Mouse (Mus musculus) urinary bladder, adult 2 months (tissue): ENCODE results near the gene Gm38392. TPM values are rescaled to one million over a fixed set of nuclear protein-coding genes. Genes with fewer than 3 reads are reported as not detected.
"Not testable (repeated sequence)": the region's sequence is repeated elsewhere in the genome, so short reads cannot be mapped to it uniquely, and the experiment has no call there.

Experiments
- DNase-seq: peaks from one replicate; pipeline ENCODE4 v3.0.0; 2022; ENCODE audit warnings: low spot score
- polyA plus RNA-seq: library from polyadenylated mRNA; depleted of rRNA; stranded (reverse); fragments of >200 nt; gene quantifications from 2 replicates; pipeline ENCODE4 v1.2.3, GENCODE M21; 2012; rRNA removed

Gm38392 gene
- 0.15 and 0.34 TPM in 2 replicates for polyA plus RNA-seq

DNA sequence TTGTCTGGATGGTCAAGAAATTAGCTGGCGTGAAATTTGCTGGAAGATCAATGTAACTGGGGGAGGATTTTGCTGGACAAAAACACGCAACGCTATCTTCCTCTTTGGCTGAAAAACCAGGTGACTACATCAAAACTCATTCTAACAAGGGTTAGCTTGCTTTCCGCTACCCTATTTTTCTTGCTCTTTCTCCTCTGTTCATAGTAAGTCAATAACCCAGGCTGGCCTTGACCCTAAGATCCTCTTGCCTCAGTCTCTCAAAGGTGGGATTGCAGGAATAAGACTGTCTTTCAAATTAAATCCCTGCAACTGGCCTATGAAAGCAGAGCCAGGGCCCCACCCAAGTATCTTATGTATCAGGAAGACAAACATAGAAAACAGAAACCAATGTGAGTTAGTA is at the start of gene Gm38392:
Gm38392 (minus strand) TSS at position 101 of the 400 bp plus-strand sequence.
- DNase-seq = no peak

DNA sequence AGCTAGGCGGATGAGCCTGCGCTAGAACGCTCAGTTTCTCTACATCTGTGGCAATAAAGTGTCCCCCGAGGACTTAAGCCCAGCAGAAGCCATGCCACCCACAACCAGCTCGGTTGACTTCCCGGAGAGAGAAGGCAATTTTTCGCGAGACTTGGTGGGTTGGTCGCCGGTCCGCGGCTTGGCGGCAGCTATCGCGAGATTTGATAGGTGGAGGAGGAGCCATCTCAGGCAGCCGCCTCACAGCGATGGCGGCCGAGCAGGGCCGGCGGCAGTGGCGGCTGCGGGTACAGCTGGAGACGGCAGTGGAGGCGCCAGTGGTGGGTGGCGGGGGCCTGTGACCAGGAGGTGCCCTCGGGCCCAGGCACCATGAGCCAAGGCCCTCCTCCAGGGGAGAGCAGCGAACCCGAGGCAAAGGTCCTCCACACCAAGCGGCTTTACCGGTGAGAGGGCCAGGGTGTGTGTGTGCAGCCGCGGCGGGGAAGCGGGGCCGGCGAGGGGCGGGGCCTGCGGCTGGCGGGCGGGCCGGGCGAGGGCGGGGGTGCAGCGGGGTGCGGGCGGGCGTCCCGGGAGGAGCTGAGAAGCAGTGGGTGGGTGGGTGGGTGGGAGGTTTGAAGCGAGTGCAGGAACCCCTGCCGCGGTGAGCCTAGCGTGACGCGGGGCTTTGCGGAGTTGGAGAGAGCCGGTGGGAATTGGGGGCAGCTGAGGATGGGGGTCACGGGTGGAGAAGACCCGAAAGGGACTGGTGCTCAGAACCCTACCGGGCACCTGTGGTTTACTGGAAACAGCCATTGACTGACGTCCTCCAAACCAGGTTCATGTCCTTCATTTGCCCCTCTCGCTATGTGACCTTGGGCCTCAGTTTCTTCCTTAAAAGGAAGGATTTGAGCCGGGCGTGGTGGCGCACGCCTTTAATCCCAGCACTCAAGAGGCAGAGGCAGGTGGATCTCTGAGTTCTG is 49.3 kb upstream of the Gm38392 start, which contains the start of the genes Tmem79 and Smg5:
Tmem79 (minus strand) TSS at position 91 of the 956 bp plus-strand sequence.
Smg5 (plus strand) TSS at position 203 of the 956 bp plus-strand sequence.
- peak; percentile 97 for DNase-seq

DNA sequence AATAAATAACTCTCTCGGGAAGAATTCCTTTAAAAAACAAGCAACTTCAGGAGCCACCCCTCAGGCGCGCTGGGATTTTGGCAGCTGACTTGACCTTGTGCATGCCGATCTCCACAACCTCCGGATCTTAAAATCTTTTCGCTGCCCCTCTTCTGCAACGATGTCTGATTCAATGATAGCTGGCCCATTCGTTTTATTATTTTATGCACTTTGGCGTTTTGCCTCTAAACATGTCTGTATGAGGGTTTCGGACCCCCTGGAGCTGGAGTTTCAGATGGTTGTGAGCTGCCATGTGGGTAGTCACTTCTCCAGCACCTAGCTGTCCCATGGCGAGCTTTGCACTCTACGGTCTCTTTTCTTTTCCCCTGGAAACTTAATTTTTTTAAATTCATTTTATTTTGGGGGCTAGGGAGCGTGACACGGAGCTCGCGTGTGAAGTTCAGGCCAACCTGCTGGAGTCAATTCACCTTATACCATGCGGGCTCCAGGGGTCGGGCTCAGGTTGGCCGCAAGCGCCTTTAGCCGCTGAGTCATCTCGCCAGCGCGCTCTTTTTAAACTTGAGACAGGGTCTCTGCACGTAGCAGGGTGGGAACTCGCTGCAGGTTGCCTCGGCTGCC is 48.5 kb upstream of the Gm38392 start:
- no peak for DNase-seq

DNA sequence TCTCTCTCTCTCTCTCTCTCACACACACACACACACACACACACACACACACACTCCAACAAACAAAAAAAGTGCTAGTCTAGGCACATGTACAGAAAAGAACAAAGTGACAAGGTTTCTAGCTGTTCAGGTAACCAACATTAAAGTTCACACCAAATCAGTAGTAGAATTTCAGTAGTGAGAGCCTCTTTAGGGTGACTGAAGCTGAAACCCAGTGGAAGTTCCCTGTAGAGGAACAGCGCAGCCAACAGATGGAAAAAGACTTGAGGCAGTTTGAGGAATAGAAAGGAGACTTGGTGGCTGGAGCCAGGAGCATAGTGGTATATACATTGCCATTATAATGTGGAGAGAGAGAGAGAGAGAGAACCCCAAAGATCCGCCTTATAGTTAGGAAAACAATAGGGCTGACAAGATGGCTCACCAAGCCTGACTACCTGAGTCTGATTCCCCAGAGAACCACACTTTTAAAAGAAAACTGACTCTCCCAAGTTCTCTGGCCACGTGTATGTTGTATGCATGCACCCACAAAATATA is 48.0 kb upstream of the Gm38392 start:
- no peak for DNase-seq

DNA sequence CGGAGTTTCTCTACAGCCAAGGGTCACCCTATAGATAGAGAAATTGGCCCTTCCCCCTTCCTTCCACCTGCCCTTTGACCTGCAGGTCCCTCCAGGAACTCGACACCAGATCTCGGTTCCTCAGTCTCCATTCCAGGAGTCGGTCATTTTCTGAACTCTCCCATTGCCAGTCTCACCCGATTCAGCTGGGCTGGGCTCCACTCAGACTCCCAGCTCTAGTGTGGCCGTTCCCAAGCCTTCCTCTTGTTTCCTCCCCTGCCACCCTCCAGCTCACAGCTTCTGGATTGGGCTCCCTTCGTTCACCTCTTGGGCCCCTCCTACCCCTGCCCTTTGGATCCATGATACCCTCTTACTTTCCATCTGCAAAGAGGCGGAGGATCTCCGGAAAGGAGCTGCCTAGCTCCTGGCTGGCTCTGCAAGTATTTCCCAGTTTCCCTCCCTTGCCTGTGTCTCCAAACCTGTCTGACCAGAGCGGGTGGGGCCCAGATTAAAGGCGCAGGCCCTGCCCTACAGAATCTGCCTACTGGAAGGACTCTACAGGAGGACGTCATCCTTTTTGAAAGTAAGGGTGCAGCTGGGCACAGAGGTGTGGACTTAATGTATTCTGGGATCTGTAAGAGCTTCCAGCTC is 47.1 kb upstream of the Gm38392 start:
- DNase-seq = no peak

DNA sequence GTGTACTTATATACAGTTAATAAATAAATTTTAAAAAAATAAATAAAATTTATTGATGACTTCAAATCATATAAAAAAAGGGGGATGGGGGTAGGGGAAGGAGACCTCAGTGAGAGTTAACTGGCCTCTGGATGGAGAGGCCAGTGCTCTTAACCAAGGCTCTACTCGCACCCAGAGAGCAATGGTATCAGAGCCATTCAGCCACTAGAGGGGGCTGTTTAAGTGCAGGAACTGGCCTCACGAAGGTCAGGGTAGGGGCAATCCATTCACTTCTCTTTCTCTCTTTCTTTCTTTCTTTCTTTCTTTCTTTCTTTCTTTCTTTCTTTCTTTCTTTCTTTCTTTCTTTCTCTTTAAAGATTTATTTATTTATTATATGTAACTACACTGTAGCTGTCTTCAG is 44.3 kb upstream of the Gm38392 start:
- DNase-seq = no peak

DNA sequence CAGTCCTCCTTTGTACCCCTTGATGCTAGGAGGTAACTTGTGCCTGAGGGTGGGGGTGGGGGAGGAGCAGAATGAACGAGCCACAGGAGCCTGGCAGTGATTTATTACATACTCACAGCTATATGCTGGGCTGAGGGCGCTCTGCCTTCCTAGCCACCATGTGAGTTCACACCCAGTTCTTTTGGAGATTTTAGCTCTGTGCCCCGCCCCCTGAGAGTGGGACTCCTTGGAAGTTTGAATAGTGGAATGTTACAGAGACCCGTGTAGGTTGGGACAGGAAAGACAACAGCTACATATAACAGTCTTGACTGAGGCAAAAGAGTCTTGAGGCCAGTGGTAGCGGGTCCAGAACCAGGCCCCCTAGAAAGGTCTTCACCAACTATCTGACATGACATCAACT is 41.9 kb upstream of the Gm38392 start:
- DNase-seq = no peak

DNA sequence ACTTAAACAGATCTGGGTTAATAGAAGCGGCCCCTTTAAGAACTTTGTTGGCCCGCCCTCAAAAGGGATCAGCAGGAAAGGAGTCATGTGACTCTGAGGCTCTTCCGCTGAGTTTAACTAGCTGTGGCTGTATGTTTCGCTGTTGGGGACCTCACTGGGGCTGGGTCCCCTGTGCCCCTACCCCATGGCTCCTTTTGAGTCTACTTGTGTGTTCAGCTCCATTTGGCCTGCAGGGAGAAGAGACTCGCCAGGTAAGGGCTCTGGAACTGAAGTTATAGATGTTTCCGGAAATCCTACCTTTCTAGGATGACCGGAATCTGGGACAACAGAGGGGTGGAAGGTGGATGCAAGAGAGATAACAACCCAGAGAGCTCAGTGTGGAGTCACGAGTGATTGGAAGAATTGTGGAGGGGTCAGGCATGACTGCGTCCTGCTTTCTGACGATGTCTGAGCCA is 38.0 kb upstream of the Gm38392 start, which contains the start of gene Glmp:
Glmp (plus strand) TSS at position 73 of the 455 bp plus-strand sequence.
- DNase-seq = peak; percentile 31

DNA sequence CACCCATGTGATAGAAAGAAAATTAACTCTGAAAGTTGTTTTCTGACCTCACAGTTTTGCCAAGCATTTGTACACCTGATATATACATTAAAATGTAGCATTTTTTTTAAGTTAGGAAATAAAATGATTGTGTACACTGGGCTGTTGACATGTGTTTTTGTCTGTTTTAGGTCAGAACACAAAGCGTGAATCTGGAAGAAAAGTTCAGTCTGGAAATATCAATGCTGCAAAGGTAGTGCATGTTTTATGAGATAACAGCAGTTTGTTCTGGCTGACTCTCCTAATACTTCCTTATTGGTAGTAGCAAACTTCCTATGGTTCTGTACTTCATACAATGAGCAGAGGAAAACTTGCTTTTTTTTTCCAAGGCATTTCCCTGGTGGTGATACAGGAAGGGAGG is 12.2 kb upstream of the Gm38392 start:
- DNase-seq = no peak

DNA sequence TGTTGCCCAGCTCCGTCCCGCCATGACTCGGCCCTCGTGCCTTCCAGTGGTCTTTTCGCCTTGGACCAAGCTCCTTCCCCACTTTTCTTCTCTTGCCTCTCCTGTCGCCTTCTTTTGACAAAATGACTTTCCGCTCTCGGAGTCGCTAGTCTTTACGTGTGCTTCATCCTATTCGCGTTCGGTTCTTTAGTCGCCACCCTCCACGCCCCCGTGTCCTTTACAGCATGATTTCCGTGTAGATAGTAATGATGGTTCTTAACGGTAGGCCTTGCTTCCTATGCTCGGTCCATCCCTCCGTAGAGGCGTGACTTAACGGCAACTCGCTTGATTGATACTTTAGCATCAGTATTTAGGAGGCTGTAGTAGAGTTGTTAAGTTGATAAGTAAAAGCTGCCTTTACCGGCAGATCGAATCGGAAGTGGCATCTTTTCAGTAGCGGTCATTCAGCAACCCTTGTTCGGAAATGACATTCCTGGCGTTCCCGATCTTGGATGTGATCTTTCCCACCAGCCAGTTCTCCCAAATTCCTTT is 10.4 kb upstream of the Gm38392 start:
- no peak for DNase-seq

DNA sequence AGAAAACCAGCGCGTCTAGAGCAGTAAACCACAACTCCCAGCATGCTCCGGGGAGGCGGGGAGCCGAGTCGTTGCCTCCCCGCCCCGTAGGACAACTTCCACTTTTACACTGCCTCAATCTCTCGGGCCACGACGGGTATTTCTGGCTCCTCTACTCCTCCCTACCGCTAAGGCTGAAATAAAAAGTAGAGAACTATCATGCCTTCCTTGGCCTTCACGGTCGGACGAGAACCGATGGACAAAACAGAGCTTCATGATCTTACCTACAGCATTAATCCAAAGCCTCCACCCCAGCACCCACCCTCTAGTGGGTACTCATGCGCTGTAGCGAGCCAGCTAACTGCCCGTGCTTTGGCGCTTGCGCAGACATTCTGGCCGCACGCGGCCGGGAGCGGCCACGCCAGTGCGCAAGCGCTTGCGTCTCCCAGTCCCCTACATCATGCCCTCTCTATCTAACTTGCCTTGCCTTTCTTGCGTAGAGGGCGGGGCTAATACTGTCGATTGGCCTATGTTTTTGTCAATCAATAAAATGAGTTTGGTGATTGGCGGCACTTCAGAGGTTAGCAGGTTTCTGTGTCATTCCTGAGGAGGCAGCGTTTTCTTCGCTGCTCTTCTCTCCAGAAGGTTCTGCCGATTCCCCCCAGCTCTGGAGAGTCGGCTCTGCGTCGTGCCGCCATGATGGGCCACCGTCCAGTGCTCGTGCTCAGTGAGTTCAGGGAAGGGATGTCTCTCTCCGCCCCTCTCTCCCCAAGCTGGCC is 9.7 kb upstream of the Gm38392 start, which contains the start of the genes Tsacc and Cct3:
Tsacc (minus strand) TSS at position 439 of the 758 bp plus-strand sequence.
Cct3 (plus strand) TSS at position 556 of the 758 bp plus-strand sequence.
- peak; percentile 84 for DNase-seq

DNA sequence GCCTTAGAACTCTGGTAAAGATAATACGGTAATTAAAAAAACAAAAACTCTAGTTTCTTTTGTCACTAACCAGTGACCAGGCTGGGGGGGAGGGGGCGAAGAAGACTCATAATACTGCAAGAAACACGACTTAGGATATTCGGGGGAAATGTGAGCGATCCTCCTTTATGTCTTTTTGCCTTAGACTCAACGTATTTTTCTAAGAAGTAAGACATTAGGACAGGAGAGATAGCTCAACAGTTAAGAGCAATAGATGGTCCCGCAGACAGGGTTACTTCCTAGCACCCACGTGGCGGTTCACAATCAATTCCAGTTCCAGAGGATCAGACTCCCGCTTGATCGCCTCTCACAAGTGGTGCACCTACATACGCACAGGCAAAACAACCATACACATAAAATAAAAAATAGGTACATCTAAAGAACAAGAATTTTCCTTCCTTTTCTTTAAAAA is 9.1 kb upstream of the Gm38392 start:
- no peak for DNase-seq

DNA sequence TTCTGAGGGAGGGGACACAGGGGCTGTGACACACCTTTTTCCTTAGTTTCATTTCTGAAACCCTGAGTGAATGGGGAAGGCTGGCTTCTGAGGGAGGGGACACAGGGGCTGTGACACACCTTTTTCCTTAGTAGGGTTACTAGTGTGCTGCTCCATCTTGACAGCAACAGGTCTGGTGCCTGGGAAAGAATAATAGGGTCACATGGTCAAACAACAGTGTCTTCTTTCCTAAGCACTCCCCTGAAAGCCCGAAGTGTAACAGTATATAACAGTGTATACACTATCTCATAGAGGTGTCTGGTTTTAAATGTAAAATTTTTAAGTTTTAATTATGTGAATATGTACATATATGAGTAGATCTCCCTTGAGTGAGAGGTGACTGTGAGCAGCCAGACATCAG is 8.3 kb upstream of the Gm38392 start:
- DNase-seq = not testable (repeated sequence)

DNA sequence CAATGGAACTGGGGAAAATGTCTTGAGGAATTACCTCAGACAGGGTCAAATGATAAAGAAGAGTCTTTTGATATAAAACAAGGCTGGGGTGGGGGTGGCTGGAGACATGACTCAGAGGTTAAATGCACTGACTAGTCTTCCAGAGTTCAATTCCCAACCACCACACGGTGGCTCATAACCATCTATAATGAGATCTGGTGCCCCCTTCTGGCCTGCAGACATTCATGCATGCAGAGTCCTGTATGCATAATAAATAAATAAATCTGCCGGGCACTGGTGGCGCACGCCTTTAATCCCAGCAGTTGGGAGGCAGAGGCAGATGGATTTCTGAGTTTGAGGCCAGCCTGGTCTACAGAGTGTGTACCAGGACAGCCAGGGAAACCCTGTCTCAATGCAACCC is 5.0 kb upstream of the Gm38392 start:
- no peak for DNase-seq

DNA sequence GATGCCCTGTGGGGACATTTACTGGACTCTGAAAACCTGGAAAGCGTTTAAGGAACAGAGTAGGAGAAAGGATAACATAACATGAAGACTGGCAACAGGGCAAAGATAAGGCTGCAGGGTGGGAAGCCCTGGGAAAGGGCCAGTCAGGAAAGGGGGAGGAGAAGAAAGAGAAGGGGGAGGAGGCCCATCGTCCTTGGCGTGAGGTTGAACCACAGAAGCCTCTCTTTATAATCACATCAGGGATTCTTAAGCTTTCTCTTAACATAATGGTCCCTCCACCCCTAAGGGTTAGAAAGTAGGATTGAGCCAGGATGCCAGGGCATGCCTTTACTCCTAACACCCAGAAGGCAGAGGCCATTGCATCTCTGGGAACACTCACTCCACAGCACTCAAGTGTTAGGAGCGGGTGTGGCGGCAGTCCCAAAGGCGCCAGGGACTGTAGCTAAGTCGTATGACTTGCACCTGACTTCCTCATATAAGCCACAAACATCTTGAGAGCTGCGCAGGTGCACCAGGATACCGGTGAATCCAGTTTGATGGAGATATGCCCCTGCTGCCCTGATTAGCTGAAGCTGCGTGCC is 1.2 kb upstream of the Gm38392 start:
- not testable (repeated sequence) for DNase-seq

DNA sequence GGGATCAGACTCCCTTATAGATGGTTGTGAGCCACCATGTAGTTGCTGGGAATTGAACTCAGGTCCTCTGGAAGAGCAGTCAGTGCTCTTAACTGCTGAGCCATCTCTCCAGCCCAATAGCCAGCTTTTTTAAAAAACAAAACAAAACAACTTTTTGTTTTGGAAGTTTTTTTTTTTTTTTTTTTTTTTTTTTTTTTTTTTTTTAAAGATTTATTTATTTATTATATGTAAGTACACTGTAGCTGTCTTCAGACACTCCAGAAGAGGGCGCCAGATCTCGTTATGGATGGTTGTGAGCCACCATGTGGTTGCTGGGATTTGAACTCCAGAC is 1.5 kb downstream of the Gm38392 start:
- not testable (repeated sequence) for DNase-seq

DNA sequence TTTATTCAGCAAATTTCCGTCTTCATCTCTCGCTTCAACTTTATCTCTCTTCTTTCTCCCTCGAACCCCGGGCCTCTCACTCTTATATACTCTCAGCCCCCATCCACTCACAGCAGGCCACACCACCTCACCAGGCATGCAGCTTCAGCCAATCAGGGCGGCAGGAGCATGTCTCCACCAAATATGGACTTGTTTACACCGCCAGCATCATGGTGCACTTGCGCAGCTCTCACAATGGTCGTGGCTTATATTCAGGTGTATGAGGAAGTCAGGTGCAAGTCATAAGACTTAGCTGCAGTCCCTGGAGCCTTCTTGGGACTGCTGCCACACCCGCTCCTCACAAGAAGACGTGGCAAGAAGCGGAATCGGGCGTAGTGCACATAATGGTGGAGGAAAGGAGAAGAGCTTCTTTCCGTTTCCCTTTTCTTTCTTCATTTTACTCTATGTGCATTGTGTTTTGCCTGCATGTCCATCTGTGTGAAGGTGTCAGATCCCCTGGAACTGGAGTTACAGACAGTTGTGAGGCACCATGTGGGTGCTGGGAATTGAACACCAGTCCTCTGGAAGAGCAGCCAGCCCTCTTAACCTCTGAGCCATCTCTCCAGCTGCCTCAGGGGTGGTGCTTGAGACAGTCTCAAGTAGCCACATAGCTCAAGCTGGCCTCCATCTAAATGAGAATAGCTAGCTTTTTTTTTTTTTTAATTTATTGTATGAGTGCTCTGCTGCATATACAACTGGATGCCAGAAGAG is 2.0 kb downstream of the Gm38392 start:
- DNase-seq = not testable (repeated sequence)

DNA sequence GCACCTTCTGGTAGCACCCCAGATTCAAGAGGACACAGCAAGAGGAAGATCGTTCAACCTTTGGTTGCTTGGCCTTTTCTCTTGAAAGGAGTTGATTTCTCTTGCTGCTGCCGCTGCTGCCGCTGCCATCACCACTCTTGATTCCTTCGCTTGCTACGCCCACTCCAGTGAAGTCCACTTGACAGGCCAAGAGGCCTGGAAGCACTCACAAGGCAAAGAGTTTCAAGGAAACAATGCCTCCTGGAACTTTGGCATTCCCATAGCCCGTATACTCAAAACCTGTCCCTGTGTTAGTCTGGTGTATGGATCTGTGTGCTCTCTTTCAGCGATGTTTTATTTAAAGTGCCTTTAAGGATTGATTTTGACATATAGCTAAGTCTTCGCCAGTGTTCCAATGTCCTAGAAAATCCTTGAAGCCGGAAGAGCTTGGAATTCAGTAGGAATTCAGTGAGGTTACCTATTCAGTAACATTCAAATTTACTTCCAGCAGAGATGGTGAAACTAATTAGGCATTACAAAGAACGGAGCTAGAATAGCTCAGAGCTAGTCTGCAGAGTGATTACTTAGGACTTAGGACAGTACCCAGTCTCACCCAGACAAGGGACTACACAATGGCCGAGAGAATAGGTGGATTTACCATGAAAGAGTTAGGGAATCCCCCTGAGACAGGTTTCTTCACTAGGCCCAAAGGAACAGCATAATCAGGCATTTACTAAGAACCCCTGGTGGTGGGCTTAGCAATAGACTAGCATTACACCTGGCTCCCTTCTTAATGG is 5.7 kb downstream of the Gm38392 start:
- not testable (repeated sequence) for DNase-seq

DNA sequence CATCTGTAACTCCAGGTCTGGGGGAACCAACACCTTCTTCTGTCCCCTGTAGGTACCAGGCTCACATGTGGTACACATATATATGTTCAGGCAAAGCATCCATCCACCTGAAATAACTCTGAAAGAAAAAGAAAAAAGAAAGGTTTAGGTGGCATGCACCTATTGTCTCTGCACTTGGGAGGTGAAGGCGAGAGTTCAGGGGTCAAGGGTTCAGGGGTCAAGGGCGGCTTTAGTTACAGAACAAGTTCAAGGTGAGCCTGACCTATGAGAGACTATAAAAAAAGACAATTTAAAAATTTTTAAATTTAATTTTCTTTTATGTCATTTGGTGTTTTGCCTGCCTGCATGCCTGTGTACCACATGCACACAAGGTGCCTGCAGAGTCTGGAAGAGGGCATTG is 7.0 kb downstream of the Gm38392 start:
- DNase-seq = no peak
